Mouse (Mus musculus) stomach, postnatal 0 days (tissue): ENCODE results near the gene Cebpa. TPM values are rescaled to one million over a fixed set of nuclear protein-coding genes. Genes with fewer than 3 reads are reported as not detected.

Experiments used
- ATAC-seq: fragments of 200-750 bp; cut with Nextera tagmentation; 2 replicates; pipeline ENCODE4 v1.8.0; 2017; ENCODE audit not compliant: low FRiP score, low TSS enrichment
- DNase-seq: peaks from one replicate; pipeline ENCODE4 v3.0.0-alpha.2; 2016; ENCODE audit warnings: low spot score
- H3K27ac ChIP-seq: fragments of 300-500 bp; sonication (generic); replicated peaks from 2 replicates; pipeline ENCODE4 v1.5.1; 2014; ENCODE audit warnings: mild to moderate bottlenecking, control low read depth
- H3K27me3 ChIP-seq: fragments of 300-500 bp; sonication (generic); 2 replicates; pipeline ENCODE4 v1.6.1; 2014; ENCODE audit warnings: low read length; ENCODE audit not compliant: control insufficient read depth, insufficient read depth
- H3K36me3 ChIP-seq: fragments of 300-500 bp; sonication (generic); 2 replicates; pipeline ENCODE4 v1.6.1; 2014; ENCODE audit warnings: low read length, mixed read lengths; ENCODE audit not compliant: control insufficient read depth, insufficient read depth
- H3K4me1 ChIP-seq: fragments of 300-500 bp; sonication (generic); replicated peaks from 2 replicates; pipeline ENCODE4 v1.6.1; 2014; ENCODE audit warnings: antibody characterized with exemption; ENCODE audit not compliant: control insufficient read depth, insufficient read depth
- H3K4me2 ChIP-seq: fragments of 300-500 bp; sonication (generic); replicated peaks from 2 replicates; pipeline ENCODE4 v1.6.1; 2014; ENCODE audit warnings: low read depth, mild to moderate bottlenecking, control low read depth, moderate library complexity
- H3K4me3 ChIP-seq: fragments of 300-500 bp; sonication (generic); 2 replicates; pipeline ENCODE4 v1.5.1; 2014; ENCODE audit warnings: low read depth, low read length, control low read depth
- H3K9ac ChIP-seq: fragments of 300-500 bp; sonication (generic); 2 replicates; pipeline ENCODE4 v1.6.1; 2014; ENCODE audit warnings: mild to moderate bottlenecking, low read length, control low read depth, mixed read lengths
- H3K9me3 ChIP-seq: fragments of 300-500 bp; sonication (generic); 2 replicates; pipeline ENCODE4 v1.6.1; 2016; ENCODE audit warnings: low read length; ENCODE audit not compliant: control insufficient read depth
- CTCF ChIP-seq: IDR thresholded peaks from 2 replicates; pipeline ENCODE4 v1.5.1; 2016; ENCODE audit warnings: antibody characterized with exemption, low read depth, mild to moderate bottlenecking, moderate library complexity
- EP300 ChIP-seq: optimal IDR thresholded peaks from 2 replicates; pipeline ENCODE3; 2016; ENCODE audit warnings: antibody characterized with exemption
- WGBS: fragments of 180-500 bp; shearing (Covaris S2); extraction: QIAGEN DNeasy Blood & Tissue Kit; methylation state at CpG from one replicate; pipeline ENCODE4 v1.1.7; 2014; 5-methylcytosine and 5-hydroxymethylcytosine counted together
- polyA plus RNA-seq: library from polyadenylated mRNA; unstranded; fragments of >200 nt; fragmentation: Nextera tagmentation; extraction: Ambion mirVana; gene quantifications from 2 replicates; pipeline ENCODE4 v1.2.1, GENCODE M21; 2015

Cebpa gene
- polyA plus RNA-seq, 1 experiment from 2014 or later = 8.8 TPM

GRCm38 (mm10) chr7:35145068-35145467, 26.0 kb downstream of the Cebpa start:
- Histone ChIP-seq H3K4me1 (no peaks in the 10 kb centered on the region; the same call in 1 of the 2 replicates), H3K9me3 (no peaks in the 10 kb centered on the region), H3K4me2 (no peak overlapping the region), H3K27me3 (no peaks in the 10 kb centered on the region), H3K36me3 (no peaks in the 10 kb centered on the region), H3K4me3 (no peak overlapping the region), H3K9ac (no peak overlapping the region), H3K27ac (no peak overlapping the region)
- no peak for TF ChIP-seq EP300
- TF ChIP-seq CTCF = no peak
- 66% methylated on average over 9 of the region's 9 CpGs for whole genome bisulfite sequencing
- ATAC-seq (peak; percentile 61), DNase-seq (peak; percentile 62)

DNA sequence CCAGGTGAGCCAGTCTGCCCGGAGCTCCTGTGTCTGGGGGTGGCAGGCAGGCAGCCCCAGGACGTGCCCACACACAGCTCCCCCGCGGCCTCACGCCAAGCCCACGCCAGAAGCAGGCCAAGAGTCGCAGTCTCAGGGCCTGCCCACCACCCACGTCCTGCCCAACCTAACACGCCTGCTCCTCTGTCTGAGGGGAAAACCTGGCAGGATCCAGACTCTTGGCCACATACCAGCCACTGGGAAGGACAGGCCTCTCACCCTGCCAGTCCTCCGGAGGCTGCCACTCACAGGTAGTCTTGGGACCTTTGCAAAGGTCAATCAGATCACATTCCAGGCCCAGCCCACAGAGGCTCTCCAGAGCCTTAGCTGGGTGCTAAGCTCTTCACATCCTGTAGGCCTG, 27.2 kb downstream of the Cebpa start:
- Histone ChIP-seq H3K9me3 (no peaks in the 10 kb centered on the region), H3K4me2 (no peak overlapping the region), H3K9ac (no peak overlapping the region), H3K4me1 (no peaks in the 10 kb centered on the region; the same call in 1 of the 2 replicates), H3K4me3 (no peak overlapping the region), H3K36me3 (no peaks in the 10 kb centered on the region), H3K27me3 (no peaks in the 10 kb centered on the region), H3K27ac (peak overlapping the region; percentile 13; the same call in 1 of the 2 replicates)
- ATAC-seq (no peak), DNase-seq (no peak)
- no peak for TF ChIP-seq CTCF
- TF ChIP-seq EP300 = no peak
- WGBS = 56% methylated on average over 10 of the region's 10 CpGs

DNA sequence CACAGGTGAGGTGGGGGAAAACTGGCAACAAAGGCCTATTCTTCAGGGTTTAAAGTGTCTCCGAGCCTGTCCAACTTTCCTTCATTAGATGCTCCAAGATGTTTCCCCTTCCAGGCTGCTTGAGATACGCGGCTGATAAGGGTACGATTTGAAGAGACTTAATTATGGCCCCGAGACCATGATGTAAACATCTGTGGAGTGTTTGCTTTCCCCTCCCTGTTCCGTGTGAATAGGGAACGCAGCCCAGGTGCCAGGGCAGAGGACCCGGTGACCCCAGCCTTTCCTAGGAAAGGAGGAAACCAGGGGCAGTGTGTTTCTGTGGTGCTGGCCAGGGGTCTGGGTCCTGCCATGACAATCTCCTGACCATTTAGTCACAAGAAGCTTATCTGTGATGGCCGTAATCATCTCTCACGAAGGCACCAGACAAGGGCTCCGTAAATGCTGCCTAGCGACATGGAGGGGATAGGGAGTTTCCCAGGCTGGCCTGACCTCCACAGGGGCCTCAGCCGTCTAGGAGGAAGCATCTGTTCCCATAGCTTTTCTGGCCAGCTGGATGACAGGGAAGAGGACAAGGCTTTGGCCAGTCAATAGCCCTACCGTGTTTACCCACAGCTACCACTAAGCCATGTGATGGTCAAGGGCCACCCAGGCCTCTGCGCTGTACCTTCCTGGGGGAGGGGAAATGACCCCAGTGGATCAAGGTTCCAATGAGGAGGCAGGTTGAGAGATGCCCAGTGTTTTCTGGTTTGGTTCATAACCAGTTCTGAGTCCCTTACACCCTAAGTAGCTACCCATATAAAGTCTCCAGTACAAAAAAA, 30.7 kb downstream of the Cebpa start:
- H3K9me3 ChIP-seq = no peaks in the 10 kb centered on the region
- DNase-seq (no peak), ATAC-seq (no peak)
- H3K9ac ChIP-seq = no peak overlapping the region
- WGBS = 27% methylated on average over 15 of the region's 15 CpGs
- TF ChIP-seq CTCF = no peak
- no peak for TF ChIP-seq EP300
- no peaks in the 10 kb centered on the region for H3K4me1 ChIP-seq
- H3K4me3 ChIP-seq = no peak overlapping the region
- H3K4me2 ChIP-seq = no peak overlapping the region
- H3K27ac ChIP-seq = no peak overlapping the region
- H3K27me3 ChIP-seq = no peaks in the 10 kb centered on the region
- no peaks in the 10 kb centered on the region for H3K36me3 ChIP-seq

- Histone ChIP-seq H3K9me3 (no peaks in the 10 kb centered on the region), H3K27me3 (no peaks in the 10 kb centered on the region), H3K4me1 (no peaks in the 10 kb centered on the region), H3K4me2 (no peak overlapping the region), H3K27ac (no peak overlapping the region), H3K36me3 (no peaks in the 10 kb centered on the region), H3K4me3 (no peak overlapping the region), H3K9ac (no peak overlapping the region)
- ATAC-seq = no peak
- no peak for DNase-seq
- TF ChIP-seq EP300 = no peak
- 84% methylated on average over 5 of the region's 5 CpGs for WGBS
Observed at GRCm38 (mm10) chr7:35150860-35151259, 31.8 kb downstream of the Cebpa start.

DNA sequence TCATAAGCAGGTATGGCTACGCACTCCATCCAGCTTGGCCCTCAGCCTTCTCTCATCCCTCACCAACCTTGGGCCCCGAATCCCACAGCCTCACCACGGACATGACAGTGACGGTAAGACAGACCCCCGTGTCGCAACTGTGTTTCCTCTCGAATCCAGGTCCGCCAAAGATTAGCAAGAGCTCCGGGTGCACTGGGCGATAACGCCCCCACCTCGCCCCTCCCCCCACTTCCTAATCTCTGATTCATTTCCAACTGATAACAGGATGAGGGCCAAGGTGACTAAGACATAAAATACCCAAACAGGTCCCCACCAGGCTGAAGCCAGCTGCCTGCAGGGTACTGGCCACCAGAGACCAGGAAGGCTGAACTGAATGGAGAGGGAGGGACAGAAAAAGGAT, 35.4 kb downstream of the Cebpa start:
- H3K4me1 ChIP-seq = no peaks in the 10 kb centered on the region
- no peak overlapping the region for H3K4me2 ChIP-seq
- 64% methylated on average over 12 of the region's 12 CpGs for WGBS
- ATAC-seq (no peak), DNase-seq (no peak)
- H3K27ac ChIP-seq = no peak overlapping the region
- TF ChIP-seq CTCF (no peak), EP300 (no peak)
- no peaks in the 10 kb centered on the region for H3K36me3 ChIP-seq
- H3K9ac ChIP-seq = no peak overlapping the region
- no peaks in the 10 kb centered on the region for H3K9me3 ChIP-seq
- no peaks in the 10 kb centered on the region for H3K27me3 ChIP-seq
- H3K4me3 ChIP-seq = no peak overlapping the region
